In genomic region chr1:153750054-153750453, GRCm38 (mm10) we compare ENCODE assay signal across 7 mouse cellular contexts. TPM values are rescaled to one million over a fixed set of nuclear protein-coding genes. Genes with fewer than 3 reads are reported as not detected.
A peak's percentile ranks its signal among the peaks of the same experiment; 100 is the strongest.
DNase-seq lines count a peak whose midpoint lies in the region; ATAC-seq and TF ChIP-seq lines count a peak whose summit lies in the region.

No protein-coding gene starts in this region.

- H3K36me3 ChIP-seq in MEL (ENCODE audit: control insufficient read depth in 1 of 2, insufficient read depth in 2 of 2, low read length in 2 of 2): peaks cover 0 to 9% of the 10 kb centered on the region in 2 experiments; a peak in 1 of 4 replicates
- H3K36me3 ChIP-seq in hindbrain, embryonic 13.5 days: peaks cover 16% of the 10 kb centered on the region
- H3K36me3 ChIP-seq in midbrain, embryonic 10.5 days: peaks cover 8% of the 10 kb centered on the region; the same call in 1 of the 2 replicates

- TF ChIP-seq CTCF in MEL (IDR thresholded peaks at IDR 0.05 in 2 of 3, conservative IDR thresholded peaks at IDR 0.05 in 1 of 3; ENCODE audit: control insufficient read depth in 1 of 3, insufficient read depth in 1 of 3, low read depth in 2 of 3, low read length in 3 of 3, poor library complexity in 1 of 3, severe bottlenecking in 1 of 3): no peak

- no peaks in the 10 kb centered on the region for H3K9me3 ChIP-seq in MEL (replicated peaks; ENCODE audit: insufficient read depth, low read length)
- H3K9me3 ChIP-seq in hindbrain, embryonic 13.5 days: no peaks in the 10 kb centered on the region
- H3K9me3 ChIP-seq in midbrain, embryonic 10.5 days (replicated peaks): no peaks in the 10 kb centered on the region

- TF ChIP-seq POLR2A in MEL (IDR thresholded peaks at IDR 0.05; ENCODE audit: control insufficient read depth in 1 of 2, insufficient read depth in 1 of 2, low read depth in 1 of 2, low read length in 2 of 2, poor library complexity in 1 of 2): no peak

- no peaks in the 10 kb centered on the region for H3K27me3 ChIP-seq in MEL (ENCODE audit: control insufficient read depth in 1 of 2, insufficient read depth in 2 of 2, low read length in 2 of 2)
- H3K27me3 ChIP-seq in hindbrain, embryonic 13.5 days: no peaks in the 10 kb centered on the region
- H3K27me3 ChIP-seq in midbrain, embryonic 10.5 days (ENCODE audit: low read depth, poor library complexity, severe bottlenecking): 0 out of 2 replicates have a peak, but pooled peaks cover 9% of the 10 kb centered on the region

- peak; percentile 72 for DNase-seq in MEL (ENCODE audit: low read depth, low spot score)
- DNase-seq in midbrain, embryonic 10.5 days (ENCODE audit: low spot score): no peak
- no peak for DNase-seq in frontal cortex, postnatal 14 days (ENCODE audit: low spot score in 2 of 2)

- H3K4me1 ChIP-seq in MEL (ENCODE audit: control insufficient read depth in 1 of 2, insufficient read depth in 2 of 2, low read length in 2 of 2): peaks cover 0 to 17% of the 10 kb centered on the region in 2 experiments; a peak in 2 of 4 replicates
- H3K4me1 ChIP-seq in brown adipose tissue, adult 24 weeks (ENCODE audit: control insufficient read depth, insufficient read depth, insufficient read length, low read length): no peaks in the 10 kb centered on the region
- H3K4me1 ChIP-seq in hindbrain, embryonic 13.5 days (replicated peaks): peaks cover 54% of the 10 kb centered on the region
- peaks cover 34% of the 10 kb centered on the region for H3K4me1 ChIP-seq in midbrain, embryonic 10.5 days

- H3K4me2 ChIP-seq in hindbrain, embryonic 13.5 days: peak overlapping the region; percentile 66

- peak overlapping the region; percentile 63 to 64 for H3K4me3 ChIP-seq in MEL (ENCODE audit: control insufficient read depth in 1 of 2, insufficient read depth in 1 of 2, low read depth in 2 of 2, low read length in 2 of 2)
- 0 out of 2 replicates have a peak overlapping the region, but pooled peaks have one; percentile 52 for H3K4me3 ChIP-seq in brown adipose tissue, adult 24 weeks (ENCODE audit: insufficient read depth, low read depth, low read length)
- peak overlapping the region; percentile 46 for H3K4me3 ChIP-seq in hindbrain, embryonic 13.5 days
- H3K4me3 ChIP-seq in midbrain, embryonic 10.5 days: peak overlapping the region; percentile 52

- no peak for TF ChIP-seq RAD21 in MEL (IDR thresholded peaks at IDR 0.05; ENCODE audit: low read depth, low read length)

- peak; percentile 7; the same call in 1 of the 2 replicates for ATAC-seq in hindbrain, embryonic 13.5 days (ENCODE audit: low FRiP score)
- no peak for ATAC-seq in monocyte, adult 5-6 weeks (replicated peaks; ENCODE audit: insufficient number of reproducible peaks, low FRiP score, low TSS enrichment, poor library complexity, severe bottlenecking)
- no peak for ATAC-seq in granulocyte monocyte progenitor cell, adult 5-6 weeks (replicated peaks; ENCODE audit: poor library complexity, severe bottlenecking)

- H3K79me2 ChIP-seq in MEL (ENCODE audit: control insufficient read depth, insufficient read depth, low read length, poor library complexity): no peaks in the 10 kb centered on the region; the same call in 1 of the 2 replicates

- H3K9ac ChIP-seq in MEL (ENCODE audit: control insufficient read depth, low read depth, low read length, poor library complexity, severe bottlenecking): peak overlapping the region; percentile 61; the same call in 1 of the 2 replicates
- peak overlapping the region; percentile 80 for H3K9ac ChIP-seq in hindbrain, embryonic 13.5 days

- 32% methylated on average over 6 of the region's 6 CpGs for WGBS in hindbrain, embryonic 13.5 days
- 75% methylated on average over 6 of the region's 6 CpGs for WGBS in midbrain, embryonic 10.5 days

- peak; percentile 12 to 80; a peak in 3 of 4 replicates for TF ChIP-seq EP300 in MEL (IDR thresholded peaks at IDR 0.05; ENCODE audit: low read depth in 1 of 2, low read length in 2 of 2)

- H3K27ac ChIP-seq in MEL (ENCODE audit: control insufficient read depth, low read depth, low read length): peak overlapping the region; percentile 49
- H3K27ac ChIP-seq in brown adipose tissue, adult 24 weeks (replicated peaks; ENCODE audit: low read depth, low read length): no peak overlapping the region
- peak overlapping the region; percentile 92 for H3K27ac ChIP-seq in hindbrain, embryonic 13.5 days
- H3K27ac ChIP-seq in midbrain, embryonic 10.5 days (replicated peaks): peak overlapping the region; percentile 92

TF ChIP-seq in MEL, 35 proteins besides CTCF, POLR2A, EP300 and RAD21:
- TF ChIP-seq RCOR1 (IDR thresholded peaks at IDR 0.05; ENCODE audit: low read depth, low read length): peak; percentile 66; the same call in 1 of the 2 replicates
- peak; percentile 79 for TF ChIP-seq TCF12 (IDR thresholded peaks at IDR 0.05; ENCODE audit: low read depth, low read length)
- TF ChIP-seq ZKSCAN1 (IDR thresholded peaks at IDR 0.05; ENCODE audit: low read depth, low read length): no peak
- TF ChIP-seq BHLHE40 (IDR thresholded peaks at IDR 0.05; ENCODE audit: borderline replicate concordance, low read depth, low read length): no peak
- peak; percentile 84 for TF ChIP-seq TAL1 (IDR thresholded peaks at IDR 0.05; ENCODE audit: low read length)
- peak; percentile 57 for TF ChIP-seq GATA1 (IDR thresholded peaks at IDR 0.05; ENCODE audit: low read depth, low read length)
- peak; percentile 52; the same call in 1 of the 2 replicates for TF ChIP-seq ETS1 (IDR thresholded peaks at IDR 0.05; ENCODE audit: low read depth, low read length)

RNA-seq across cellular contexts. Expression of gene Rnasel, which starts 0.8 kb away (rescaled TPM):
- total RNA-seq in MEL (2012; rRNA removed): 5.2 TPM in 2 replicates
- polyA plus RNA-seq in MEL (2012; ENCODE audit: insufficient read depth in 1 of 2, insufficient read length in 2 of 2, low read depth in 1 of 2, low replicate concordance in 2 of 2, missing spikeins in 1 of 2): 1 to 10 TPM in 1 of 2 experiments, not detected in 1; 8.1 TPM
- 2.6 and 3.6 TPM in 2 replicates for polyA plus RNA-seq in brown adipose tissue, adult 24 weeks (2012; ENCODE audit: insufficient read depth, insufficient read length, missing spikeins)
- 53.7 and 53.8 TPM in 2 replicates for polyA plus RNA-seq in hindbrain, embryonic 13.5 days (2015; fragmentation: Nextera tagmentation; extraction: Ambion mirVana)
- polyA plus RNA-seq in midbrain, embryonic 10.5 days (2016; fragmentation: Nextera tagmentation; extraction: Ambion mirVana): 10.1 and 20.3 TPM in 2 replicates
- 53.3 to 72.4 TPM (median 55.1 TPM) in 3 replicates for total RNA-seq in monocyte, adult 5-6 weeks (2017)
- total RNA-seq in granulocyte monocyte progenitor cell, adult 5-6 weeks (2014; fragmentation: Nextera tagmentation): 35.9 and 55.9 TPM in 2 replicates
- total RNA-seq in granulocyte monocyte progenitor cell, adult 5-6 weeks (2017): 52.3 and 72.8 TPM in 2 replicates

RNA-seq across cellular contexts. Expression of gene Rgs16, which starts 9.9 kb away (rescaled TPM):
- not detected in 2 replicates for total RNA-seq in MEL (2012; rRNA removed)
- not detected for polyA plus RNA-seq in MEL (2012; ENCODE audit: insufficient read depth in 1 of 2, insufficient read length in 2 of 2, low read depth in 1 of 2, low replicate concordance in 2 of 2, missing spikeins in 1 of 2)
- 0.44 TPM in 1 of 2 replicates, not detected in the other for polyA plus RNA-seq in brown adipose tissue, adult 24 weeks (2012; ENCODE audit: insufficient read depth, insufficient read length, missing spikeins)
- polyA plus RNA-seq in hindbrain, embryonic 13.5 days (2015; fragmentation: Nextera tagmentation; extraction: Ambion mirVana): 21.2 and 26.0 TPM in 2 replicates
- polyA plus RNA-seq in midbrain, embryonic 10.5 days (2016; fragmentation: Nextera tagmentation; extraction: Ambion mirVana): 31.8 and 39.0 TPM in 2 replicates
- total RNA-seq in monocyte, adult 5-6 weeks (2017): 6.7 to 7.3 TPM (median 7.1 TPM) in 3 replicates
- not detected in 2 replicates for total RNA-seq in granulocyte monocyte progenitor cell, adult 5-6 weeks (2014; fragmentation: Nextera tagmentation)
- total RNA-seq in granulocyte monocyte progenitor cell, adult 5-6 weeks (2017): 0.17 TPM in 1 of 2 replicates, not detected in the other

Comparison
In these comparisons a context has a peak if more than half of its experiments do, and no peak if none do; other contexts are left out.
1. RNA of gene Rgs16, which starts 9.9 kb away (polyA plus RNA-seq): 31.8 to 39.0 TPM in midbrain, embryonic 10.5 days and 21.2 to 26.0 TPM in hindbrain, embryonic 13.5 days; 0.44 TPM in brown adipose tissue, adult 24 weeks and not detected in MEL; every median in the first group is over 10 times any median in the second.
2. Peak in every context shown above with its lines, with median percentiles within 50 percentile points of each other: H3K4me3 ChIP-seq.